Mouse (Mus musculus) retina, postnatal 1 day (tissue): ENCODE data around the gene Traip.

Experiments used
- DNase-seq: peaks from one replicate; pipeline ENCODE4 v3.0.0-alpha.2; 2012

Traip gene

DNA sequence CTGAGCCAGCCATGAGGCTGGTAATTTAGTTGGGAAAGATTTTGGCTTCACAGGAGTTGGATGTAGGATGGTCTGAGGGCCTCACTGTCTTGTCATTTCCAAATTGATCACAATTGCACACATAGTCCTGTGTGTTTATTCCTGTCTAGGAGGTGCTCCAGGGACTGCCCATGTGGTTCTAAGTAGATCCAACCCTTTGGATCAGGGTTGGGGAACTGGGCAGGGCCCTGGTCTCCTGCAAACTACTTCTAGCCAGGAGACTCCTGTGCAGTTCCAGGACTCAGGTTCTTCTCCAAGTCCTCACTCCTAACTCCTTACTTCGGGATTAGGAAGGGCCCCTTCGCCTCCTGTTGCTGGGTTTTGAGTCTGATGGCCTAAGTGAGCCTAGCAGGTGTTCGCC is 14.6 kb upstream of the Traip start, which contains the start of gene Camkv:
Gene Camkv, plus strand, starts transcription at position 301 of the 400 bp plus-strand sequence.
- DNase-seq, result no peak

DNA sequence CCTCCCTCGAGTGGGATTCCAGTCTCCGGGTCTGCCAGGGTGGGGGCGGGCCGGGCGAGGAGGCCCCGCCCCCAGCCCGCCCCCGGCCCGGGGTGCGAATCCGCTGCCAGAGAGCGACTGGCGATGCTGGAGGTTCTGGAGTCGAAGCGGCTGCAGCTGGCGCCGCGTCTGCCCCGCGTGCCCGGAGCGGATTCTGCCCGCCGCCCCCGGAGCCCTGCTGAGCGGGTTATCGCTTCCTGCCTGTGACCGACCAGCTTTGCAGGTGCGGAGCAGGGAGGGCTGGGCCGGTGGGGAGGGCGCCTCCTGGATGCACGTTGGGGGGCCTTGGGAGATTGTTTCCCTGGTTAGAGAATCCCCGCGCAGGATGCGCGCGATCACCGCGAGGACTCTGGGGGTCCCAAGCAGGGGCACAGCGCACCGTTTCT is 14.1 kb upstream of the Traip start:
- peak; percentile 62 for DNase-seq

DNA sequence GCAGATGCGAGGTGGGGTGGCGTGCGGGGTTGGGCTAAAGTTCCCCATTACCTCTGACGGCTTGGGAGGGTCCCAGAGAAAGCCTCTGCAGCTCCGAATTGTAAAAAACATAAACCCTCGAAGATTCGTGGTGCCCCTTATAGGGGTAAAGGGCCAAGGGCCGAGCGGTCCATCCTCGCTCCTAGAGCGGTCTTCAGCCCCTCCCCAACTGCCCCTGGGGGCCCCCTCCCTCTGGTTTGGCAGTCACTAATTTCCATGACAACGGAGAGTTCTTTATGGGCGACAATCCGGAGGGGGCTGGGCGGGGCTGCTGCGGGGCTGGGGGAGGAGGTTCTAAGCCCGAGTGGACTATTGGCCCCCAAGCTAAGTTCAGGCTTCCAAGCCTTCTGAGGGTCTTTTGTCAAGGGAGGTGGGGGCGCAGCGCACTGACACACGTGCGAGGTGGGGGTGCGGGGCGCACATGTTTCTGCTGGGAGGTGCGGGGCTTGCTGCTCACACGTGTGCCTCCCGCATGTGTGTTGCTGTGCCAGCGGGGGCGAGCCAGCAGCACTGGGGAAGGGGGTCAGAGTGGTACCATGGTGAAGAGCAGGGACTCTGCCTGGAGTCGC is 13.6 kb upstream of the Traip start:
- peak; percentile 43 for DNase-seq

DNA sequence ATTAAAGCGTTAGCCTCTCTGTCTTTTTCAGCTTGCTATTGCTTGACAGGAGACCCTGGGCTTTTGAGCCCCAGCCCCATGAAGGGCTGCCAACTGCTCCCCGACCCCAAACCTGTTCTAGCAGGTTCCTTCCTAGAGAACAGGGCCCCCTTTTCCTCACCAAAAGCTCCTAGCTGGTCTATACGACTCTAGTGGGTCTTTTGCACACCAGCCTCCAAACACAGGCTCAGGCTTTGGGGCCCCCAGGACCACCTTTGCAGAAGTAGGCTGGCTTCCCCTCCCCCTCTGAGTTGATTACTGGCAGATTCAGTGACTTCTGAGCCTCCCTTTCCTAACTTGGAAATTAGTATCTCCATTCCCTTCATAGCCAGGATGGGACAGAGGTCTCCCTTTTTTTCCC is 13.1 kb upstream of the Traip start:
- DNase-seq, result no peak

DNA sequence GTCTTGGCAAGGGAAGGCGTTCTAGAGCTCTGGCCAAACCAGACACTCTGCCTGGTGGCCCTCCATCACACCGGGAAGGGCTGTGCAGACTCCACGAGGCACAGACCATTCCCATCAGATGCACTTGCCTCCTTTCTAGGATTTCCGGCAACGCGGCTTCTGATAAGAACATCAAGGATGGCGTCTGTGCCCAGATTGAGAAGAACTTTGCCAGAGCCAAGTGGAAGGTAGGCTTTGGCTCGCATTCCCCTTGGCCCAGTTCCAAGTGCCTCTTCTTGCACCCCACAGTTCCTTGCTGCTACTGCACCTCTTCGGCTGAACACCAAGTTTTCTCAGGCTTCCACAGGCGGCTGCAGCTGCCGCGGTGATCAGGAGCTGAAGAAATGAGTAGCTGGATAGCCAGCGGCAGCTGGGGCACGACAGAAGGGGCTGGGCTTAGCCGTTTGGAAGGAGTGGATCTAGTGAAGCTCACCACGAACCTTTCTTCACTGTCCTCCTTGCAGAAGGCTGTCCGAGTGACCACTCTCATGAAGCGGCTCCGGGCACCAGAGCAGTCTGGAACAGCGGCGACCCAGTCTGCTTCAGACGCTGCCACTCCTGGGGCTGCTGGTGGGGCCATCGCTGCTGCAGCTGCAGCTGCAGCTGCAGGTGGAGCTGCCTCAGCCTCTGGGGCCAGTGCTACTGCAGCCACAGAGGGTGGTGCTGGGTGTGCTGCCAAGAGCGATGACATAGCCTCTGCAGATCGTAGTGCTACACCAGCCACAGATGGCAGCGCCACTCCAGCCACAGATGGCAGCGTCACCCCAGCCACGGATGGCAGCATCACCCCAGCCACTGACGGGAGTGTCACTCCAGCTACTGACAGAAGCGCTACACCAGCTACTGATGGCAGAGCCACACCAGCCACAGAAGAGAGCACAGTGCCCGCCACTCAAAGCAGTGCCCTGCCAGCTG is 2.4 kb upstream of the Traip start:
- DNase-seq, result no peak

DNA sequence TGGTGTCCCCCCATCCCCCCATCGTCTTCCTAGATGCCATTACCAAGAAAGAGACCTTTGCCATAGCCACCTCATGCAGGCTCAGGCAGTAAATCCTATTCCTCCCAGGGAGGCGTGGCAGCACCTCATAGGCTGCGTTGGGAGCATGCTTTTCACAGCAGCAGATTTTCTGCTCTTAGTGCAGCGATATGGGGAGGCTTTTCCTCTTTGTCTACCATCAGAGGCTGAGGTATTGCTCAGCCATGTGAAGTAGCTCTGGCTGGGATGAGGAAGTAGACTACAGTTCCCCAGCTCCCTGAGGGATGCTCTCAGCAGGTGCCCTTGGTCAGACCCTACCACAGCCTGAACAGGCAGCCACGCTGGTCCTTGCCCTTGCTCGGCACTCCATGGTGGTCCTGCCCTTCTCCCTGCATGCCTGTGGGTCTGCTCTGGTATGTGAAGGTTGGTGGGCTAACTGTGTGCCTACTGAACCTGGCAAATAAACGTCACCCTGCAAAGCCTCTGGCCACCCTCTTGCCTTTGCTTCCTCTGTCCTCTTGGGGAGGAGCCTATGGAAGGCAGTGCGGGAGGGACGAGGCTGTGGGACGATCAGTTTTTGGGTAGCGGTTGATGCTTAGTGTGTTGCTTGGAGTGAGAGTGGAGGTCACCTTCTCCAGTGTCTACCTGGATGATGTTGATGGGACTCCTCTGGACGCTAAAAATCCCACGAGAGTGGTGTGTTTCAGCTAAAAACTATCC is 583 bp upstream of the Traip start:
- DNase-seq, result no peak

DNA sequence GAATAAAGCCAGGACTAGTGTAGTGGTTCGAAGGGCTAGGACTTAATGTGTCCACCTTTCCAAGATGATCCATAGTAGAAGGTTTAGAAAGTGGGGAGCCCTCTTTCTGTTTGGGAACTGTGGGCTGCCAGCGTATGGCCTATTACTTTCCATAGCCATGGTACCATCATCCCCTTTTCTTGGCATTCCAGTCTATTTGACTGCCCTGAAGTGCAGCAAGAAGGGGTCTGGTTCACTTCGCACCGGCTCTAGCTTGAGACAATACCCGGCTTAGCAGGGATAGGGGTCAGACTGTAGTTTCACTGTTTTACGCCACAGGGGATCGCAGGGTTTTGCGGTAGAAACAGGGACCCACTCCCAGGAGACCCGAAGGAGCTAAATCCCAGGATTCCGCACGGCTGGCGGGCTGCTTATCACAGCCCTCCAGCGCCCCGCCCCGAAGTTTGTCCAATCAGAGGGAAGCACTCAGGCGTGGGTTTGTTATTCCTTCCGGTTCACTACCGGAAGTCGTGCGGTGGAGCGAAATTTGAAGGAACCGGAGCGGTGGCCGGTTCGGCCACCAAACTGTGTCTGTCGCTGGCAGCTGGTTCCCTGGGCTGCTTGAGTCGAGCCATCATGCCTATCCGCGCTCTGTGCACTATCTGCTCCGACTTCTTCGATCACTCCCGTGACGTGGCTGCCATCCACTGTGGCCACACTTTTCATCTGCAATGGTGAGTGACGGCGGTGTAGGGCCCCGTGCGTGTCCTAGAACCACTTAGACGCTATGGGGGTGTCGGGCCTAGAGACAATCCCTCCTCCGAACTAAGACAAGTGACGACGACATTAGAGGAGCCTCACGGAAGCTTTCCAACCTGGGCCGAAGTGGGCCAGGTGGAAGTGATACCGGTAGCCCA is 772 bp downstream of the Traip start:
- DNase-seq, result peak; percentile 97

DNA sequence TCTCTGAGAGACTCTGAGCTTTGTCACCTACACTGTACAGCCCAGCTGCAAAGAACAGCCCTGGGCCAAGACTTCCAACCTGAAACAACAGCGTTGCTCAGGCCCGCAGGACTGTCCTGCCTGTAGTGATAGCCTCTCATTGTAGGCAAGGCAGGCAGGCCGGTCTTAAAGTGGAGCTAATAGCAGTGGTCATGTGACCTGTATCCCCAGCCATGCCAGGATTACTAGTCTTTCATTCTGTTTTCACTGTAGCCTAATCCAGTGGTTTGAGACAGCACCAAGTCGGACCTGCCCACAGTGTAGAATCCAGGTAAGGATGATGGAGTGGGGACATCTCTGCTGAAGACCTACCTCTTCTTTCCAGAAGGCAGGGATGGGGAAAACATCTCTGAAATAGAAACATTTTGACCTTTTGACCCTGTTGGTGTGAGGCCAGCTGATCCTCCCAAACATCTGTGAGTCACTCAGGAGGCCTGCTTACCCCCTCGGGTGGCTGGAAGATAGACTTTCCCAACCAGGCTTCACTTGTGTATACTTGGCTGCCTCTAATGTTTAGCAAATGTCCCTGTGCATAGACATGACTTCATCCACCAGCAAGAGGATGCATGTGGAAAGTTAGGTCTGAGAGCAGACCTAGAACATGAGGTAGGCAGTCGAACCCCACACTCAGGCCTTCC is 5.8 kb downstream of the Traip start:
- no peak for DNase-seq

DNA sequence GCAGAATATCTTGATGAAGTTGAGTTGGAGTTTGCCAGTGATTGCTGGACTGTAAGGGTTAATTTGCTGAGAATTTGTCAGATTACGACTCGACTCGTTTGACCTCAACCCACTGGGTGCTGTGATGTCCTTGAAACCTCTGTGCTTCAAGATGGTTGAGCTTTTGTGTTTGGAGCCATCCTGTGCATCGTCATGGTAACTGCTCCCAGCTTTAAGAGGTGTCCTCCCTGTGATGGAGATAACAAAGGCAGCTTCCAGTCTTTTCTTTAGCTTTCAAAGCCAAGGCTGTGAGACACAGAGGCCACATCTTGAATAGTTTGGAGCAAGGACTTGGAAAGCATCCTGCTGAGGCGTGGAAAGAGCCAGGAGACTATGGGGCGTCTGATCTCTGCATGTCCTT is 7.2 kb downstream of the Traip start:
- DNase-seq, result no peak

DNA sequence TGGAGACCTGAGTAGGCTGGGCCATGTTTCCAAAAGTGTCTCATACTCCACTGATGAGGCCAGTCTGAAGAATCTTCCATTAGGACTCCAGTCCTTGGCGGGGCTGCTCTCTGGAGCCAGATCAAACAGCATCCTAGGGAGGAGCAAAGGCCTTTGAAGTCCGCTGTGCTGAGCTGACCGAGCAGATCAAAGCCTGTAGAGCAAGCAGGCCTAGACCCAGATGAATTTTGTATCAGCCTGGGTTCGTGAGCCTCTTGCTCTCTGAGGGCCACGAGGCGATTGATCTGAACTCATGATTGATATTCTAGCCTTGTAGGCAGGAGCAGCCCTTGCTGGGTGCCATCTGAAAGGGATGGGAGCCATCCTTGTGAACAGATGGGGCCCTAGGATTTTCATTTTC is 10.0 kb downstream of the Traip start:
- no peak for DNase-seq

DNA sequence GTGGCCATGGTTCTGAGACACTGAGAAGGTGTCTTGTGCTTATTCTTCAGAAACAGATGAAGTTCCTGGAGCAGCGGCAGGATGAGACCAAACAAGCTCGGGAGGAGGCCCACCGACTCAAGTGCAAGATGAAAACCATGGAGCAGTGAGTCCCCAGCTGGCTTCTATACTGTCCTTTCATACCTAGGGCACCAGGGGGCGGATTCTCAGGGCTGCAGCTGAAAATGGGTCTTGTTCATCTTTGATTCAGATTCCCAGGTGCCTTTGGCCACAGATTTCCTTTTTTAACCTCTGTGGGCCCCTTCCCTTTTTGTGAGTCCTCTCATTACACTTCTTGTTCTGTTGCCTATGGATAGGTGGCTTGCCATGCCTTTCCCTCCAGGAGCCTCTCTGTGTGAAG is 11.0 kb downstream of the Traip start:
- DNase-seq, result peak; percentile 16

DNA sequence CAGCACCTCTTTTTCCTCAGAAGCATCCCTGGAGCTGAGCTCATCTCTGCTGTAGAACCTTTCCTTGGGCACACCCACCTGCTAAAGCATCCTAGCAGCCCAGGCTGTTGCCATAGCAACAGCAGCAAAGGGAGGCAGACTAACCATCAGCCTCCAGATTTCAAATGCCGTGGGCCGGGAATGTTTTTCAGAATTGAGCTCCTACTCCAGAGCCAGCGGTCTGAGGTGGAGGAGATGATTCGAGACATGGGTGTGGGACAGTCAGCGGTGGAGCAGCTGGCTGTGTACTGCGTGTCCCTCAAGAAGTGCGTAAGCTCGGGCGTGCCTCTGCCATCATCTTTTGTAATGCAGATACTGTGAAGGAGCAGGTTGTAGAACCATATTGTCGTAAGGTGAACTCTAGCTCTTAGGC is 11.4 kb downstream of the Traip start:
- peak; percentile 45 for DNase-seq

DNA sequence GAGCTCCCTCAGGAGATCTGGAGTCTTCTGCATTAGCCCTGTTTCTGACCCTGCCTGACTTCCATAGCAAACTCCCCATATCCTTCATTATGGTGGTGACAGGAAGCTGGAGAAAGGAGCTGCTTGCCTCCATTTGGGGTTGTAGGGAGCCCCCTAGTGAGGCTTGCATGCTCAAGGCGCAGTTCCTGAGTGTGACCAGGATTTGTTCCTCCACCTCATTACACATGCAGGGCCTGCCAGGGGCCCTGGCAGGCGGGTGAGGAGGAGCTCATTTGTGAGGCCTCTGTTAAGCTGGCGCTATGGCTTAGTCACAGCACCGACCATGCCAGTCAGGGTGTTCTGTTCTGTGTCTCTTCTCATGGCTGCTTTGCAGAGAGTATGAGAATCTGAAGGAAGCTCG is 11.9 kb downstream of the Traip start:
- DNase-seq, result peak; percentile 41

DNA sequence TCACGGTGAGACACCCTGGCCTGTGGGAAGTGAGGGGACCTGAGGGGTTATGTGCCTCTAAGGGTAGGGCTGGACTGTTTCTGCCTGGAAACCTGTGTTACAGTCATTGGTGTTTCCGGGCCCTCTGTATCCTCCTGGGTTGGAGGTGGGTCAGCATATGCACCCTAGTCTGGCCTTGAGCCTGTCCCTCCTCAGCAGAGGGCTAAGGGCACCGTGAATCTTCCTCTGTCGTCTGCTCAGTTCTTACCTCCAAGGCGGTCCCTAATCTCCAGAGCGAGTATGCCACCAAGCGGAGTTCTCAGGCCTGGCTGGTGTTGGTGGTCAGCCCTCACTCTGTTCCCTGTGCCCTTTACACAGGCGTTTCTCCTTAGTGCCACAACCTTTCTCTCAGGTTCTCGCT is 13.0 kb downstream of the Traip start:
- no peak for DNase-seq

DNA sequence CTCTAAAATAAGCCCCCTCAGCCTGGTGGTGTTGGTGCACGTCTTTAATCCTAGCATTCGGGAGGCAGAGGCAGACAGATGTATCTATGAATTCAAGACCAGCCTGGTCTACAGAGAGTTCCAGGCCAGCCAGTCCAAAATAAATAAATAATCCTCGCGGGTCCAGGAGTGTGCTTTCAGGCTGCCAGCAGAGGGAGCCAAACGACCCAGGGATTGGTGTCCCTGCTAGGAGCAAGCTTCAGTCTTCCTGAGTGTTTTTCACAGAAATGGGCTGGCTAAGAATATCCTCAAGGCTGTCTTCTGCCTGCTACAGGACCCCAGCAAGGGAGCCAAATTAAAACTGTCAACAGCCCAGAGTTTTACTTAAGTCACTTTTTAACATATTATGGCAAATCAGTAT is 13.8 kb downstream of the Traip start:
- peak; percentile 86 for DNase-seq

DNA sequence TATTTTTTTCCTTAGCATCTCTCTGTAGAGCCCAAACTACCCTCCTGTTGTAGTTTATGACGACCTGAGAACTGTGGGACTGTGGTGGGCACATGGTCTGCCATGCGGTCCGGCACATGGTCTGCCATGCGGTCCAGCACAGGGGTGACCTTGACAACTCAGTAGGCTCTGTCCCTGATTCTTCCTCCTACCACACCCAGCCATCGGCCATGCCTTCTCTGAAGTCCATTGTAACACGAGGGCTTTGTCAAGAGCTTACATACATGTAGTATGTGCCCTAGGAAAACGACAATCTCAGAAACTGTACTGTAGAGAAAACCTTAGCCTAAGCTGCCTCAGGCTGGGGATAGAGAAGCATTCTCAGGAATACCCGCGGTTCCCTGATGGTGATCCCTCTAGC is 14.7 kb downstream of the Traip start:
- DNase-seq, result no peak

DNA sequence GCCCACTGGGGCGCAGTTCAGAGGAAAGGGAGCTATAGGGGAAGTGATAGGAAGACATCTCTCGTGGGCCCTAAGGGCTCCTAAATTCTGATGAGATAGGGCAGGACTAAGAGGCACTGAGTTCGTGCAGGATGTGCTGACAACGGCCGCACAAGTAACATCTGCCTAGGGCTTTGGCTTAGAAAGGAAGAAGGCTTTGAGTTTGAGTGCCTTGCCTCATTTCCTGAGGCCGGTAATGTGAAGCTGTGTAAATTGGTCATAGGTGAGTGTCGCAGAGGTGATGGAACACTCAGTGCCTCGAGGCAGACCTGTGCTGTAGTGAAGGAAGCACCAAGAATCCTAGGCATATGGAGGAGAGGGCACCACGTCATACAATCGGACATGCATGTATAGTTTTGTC is 16.7 kb downstream of the Traip start:
- DNase-seq, result no peak

DNA sequence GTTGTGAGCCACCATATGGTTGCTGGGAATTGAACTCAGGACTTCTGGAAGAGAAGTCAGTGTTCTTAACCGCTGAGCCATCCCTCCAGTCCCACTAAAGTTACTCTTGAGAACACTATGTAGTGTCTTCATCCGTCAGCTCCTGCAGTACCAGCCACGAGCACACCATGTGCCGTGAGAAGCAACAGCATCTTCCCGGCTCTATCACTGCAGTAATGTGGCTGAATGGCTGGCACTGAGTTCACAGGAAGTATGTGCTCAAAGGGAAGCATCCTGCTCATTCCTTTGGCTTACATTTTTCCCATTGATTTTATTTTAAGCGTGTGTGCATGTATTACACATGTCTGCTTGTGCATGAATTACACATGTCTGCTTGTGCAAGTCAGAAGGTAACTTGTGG is 17.5 kb downstream of the Traip start:
- DNase-seq, result no peak

DNA sequence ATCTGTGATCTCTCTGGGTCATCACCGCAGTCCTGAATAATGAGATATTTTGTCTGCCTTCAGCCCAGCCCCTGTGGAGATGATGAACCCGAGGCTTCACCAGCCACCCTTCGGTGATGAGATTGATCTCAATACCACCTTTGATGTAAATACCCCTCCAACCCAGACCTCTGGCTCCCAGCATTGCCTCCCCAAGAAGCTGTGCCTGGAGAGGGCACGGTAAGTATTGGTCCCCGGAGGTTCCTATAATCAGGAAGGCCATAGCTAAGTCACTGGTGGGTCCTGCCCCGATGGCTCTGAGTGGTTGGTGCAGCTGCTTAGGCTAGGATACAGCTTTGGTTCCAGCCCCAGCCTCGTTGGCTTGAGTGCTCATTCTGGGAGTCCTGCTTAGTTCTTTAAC is 18.6 kb downstream of the Traip start:
- no peak for DNase-seq

DNA sequence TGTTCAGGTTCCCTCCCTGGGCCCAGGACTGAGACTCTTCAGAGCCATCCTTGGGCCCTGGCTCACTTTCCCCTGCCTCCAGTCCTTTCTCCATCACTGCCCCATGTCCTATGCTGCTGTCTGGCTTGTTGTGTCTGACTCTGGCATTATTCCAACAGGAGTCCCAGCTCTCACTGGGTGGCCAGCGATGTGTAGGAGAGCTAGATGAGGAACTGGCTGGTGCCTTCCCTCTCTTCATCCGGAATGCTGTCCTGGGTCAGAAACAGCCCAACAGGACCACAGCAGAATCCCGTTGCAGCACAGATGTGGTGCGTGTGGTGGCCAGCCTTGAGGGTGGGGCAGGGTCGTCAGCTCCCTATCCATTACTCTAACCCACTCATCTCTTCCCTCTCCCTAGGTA is 20.4 kb downstream of the Traip start:
- DNase-seq, result no peak

DNA sequence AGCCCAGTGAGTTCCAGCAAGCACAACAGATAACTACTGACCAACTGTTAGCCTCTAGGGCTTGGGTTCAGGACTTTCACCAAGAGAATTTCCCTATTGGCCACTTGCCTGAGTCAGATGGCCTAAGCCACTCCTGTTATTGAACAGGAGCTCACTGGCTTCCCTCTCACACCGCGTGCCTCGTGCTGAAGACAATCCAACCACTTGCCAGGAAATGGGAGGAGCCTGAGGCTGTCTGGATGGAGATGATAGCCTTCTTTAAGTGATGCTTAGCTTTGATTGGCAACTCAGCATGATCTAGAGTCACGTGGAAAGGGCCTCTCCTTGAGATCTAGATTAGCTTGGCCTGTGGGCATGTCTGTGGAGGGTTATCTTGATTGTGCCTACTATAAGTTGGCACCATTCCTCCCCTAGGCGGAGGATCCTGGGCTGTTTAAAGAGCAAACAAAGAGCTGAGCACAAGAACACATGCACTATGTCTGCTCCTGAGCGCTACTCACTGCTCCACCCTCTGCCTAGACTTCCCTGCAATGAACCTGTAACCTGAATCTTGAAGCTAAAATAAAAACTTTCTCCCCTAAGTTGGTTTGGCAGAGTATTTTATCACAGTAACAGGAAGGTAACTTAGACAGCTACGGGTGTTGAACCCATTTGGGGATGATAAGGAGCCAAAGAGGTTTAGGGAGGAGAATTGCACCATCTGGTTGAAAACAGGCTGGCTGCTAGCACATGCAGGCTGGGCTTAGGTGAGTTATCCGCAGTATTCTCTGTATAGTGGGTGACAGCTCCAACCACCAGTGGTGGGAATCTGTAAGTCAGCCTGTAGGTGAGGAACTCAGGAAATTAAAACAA is 22.0 kb downstream of the Traip start:
- no peak for DNase-seq
